Mouse (Mus musculus) spleen, embryonic (tissue): ENCODE data around the gene Tcte1.

Experiments used
- CTCF ChIA-PET: fragments of 350-600 bp; sonication (Branson Sonifier 250); formaldehyde crosslinking; loops from one replicate; lab custom pipeline; 2022; lab: Charles Lee

Gene Tcte1

GRCm38 (mm10) chr17:45563216-45563615 lies 40.0 kb downstream of the Tcte1 start:
- CTCF ChIA-PET = interaction anchor here (0.7 kb wide), 1 partner anchor 783 kb away, joined by 4 read pairs; no protein-coding TSS in a partner anchor

DNA sequence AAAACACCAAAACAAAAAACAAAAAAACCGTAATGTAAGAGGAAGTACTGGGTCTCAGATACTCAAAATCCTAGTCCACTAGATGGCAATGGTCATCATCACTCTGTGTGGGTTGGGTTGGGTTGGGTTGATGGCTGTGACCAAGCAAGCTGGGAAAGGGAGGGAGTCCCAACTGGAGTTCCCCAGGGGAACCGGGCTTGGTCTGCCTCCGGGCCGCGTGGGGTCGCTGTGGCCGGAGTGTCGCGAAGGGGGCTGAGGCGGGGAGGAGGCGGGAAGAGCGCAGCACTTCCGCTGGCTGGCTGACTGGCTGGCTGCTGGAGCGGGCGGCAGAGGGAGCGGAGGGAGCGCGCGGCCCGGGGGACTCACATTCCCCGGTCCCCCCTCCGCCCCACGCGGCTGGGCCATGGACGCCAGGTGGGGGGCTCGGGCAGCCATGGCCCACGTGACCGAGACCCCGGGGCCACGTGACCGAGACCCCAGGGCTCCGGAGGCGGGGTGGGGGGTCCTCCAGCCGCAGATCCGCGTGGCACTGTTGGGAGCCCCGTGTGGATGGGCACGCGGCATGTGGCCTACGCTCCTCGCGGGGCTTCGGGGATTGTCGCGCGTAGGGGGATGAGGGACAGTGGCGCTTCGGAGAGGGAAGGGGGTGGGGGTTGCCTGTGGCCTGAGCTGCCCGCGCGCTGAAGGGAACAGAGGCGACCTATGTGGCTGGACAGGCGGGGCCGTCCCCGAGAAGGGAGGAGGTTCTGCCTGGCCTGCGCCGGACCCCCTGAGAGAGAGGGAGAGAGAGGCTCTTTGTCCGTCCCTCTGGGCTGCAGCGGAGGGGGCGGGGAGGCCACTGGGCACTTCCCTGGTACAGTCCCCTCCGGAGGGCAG lies 40.7 kb downstream of the Tcte1 start, which contains the start of gene Slc35b2:
TSS of gene Slc35b2 (plus strand) at position 220 of the 876 bp plus-strand sequence.
- CTCF ChIA-PET = interaction anchor here (0.7 to 1.1 kb wide), 2 partner anchors 9 to 784 kb away, joined by 4 read pairs; partner anchors contain the start of gene Hsp90ab1

- CTCF ChIA-PET = interaction anchor here (1.1 to 1.7 kb wide), 2 partner anchors 8 to 9 kb away, joined by 4 read pairs; partner anchors contain the start of genes Hsp90ab1 and Nfkbie
These were observed 41.4 kb downstream of the Tcte1 start for GRCm38 (mm10) chr17:45564531-45565084.

- CTCF ChIA-PET = interaction anchor here (1.7 kb wide), 1 partner anchor 9 kb away, joined by 4 read pairs; the partner anchor contains the start of gene Nfkbie
These were observed 41.9 kb downstream of the Tcte1 start for GRCm38 (mm10) chr17:45565103-45565502.

DNA sequence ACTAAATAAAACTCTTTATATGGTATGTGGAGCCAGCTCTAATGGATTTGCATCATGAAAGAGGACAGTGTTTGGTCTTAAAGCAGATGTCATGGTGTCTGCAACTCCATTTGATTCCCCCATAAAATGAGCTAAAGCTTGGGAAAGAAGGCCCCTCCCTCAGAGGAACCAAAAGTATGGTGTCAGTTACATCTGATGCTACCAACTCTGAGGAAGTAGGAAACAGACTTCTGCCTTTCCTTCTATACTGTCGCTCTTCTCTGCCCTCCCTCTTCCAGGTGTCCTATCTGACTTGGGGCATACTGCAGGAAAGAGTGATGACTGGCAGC lies 42.8 kb downstream of the Tcte1 start:
- CTCF ChIA-PET = interaction anchor here (0.6 to 1.7 kb wide), 3 partner anchors 8 to 88 kb away, joined by 3 to 6 read pairs (median 4); partner anchors contain the start of gene Nfkbie

- CTCF ChIA-PET = interaction anchor here (0.6 to 1.7 kb wide), 3 partner anchors 9 to 89 kb away, joined by 3 to 6 read pairs (median 4); partner anchors contain the start of gene Nfkbie
These were observed 43.3 kb downstream of the Tcte1 start for GRCm38 (mm10) chr17:45566360-45567161.

DNA sequence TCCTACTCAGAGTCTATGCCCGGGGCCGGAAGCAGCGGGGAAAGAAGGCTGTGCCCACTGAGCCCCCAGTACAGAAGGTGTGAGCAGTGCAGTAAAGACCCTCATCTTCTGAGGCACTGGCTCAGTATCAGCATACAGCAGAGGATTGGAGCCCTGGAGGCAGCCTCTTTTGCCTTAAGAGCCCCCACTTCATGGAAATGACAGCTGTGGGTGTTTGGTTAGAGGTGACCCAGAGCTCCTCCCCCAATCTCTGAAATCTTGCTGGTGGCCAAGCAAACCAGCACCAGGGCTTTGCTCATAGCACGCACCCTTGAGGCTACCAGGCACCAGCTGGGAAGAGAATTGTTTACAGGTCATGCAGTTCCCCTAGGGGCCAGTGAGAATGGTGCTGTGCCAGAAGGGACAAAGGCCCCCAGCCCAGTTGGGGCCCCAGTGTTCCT lies 43.9 kb downstream of the Tcte1 start:
- CTCF ChIA-PET = no interaction called here

DNA sequence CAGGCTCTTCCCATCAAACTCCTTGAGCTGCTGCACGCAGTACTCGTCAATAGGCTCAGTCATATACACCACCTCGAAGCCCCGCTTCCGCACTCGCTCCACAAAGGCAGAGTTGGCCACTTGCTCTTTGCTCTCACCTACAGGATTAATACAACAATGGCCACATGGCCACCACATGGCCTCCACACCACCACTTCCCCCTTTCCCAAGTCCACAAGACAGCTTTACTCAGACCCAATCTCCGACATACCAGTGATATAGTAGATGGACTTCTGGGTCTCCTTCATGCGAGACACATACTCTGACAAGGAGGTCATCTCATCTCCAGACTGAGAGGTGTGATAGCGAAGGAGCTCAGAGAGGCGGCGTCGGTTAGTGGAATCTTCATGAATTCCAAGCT lies 45.8 kb downstream of the Tcte1 start:
- CTCF ChIA-PET = no interaction called here

DNA sequence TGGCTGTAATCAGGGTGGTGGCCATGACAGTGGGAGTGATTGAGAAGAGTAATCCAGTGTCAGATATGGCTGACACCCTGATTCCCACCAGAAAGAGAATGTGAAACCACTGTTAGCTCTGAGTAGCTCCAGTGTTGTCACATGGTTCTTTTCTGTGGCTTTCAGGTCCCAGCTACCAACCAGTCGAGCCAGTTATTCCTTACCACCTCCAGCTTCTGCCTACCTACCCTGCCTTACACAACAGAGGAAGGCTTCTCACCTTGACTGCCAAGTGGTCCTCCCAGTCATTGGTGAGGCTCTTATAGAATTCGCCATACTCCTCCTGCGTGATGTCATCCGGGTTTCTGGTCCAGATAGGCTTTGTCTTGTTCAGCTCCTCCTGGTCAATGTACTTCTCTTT lies 46.8 kb downstream of the Tcte1 start:
- CTCF ChIA-PET = interaction anchor here (1.0 kb wide), 1 partner anchor 52 kb away, joined by 3 read pairs; no protein-coding TSS in a partner anchor

DNA sequence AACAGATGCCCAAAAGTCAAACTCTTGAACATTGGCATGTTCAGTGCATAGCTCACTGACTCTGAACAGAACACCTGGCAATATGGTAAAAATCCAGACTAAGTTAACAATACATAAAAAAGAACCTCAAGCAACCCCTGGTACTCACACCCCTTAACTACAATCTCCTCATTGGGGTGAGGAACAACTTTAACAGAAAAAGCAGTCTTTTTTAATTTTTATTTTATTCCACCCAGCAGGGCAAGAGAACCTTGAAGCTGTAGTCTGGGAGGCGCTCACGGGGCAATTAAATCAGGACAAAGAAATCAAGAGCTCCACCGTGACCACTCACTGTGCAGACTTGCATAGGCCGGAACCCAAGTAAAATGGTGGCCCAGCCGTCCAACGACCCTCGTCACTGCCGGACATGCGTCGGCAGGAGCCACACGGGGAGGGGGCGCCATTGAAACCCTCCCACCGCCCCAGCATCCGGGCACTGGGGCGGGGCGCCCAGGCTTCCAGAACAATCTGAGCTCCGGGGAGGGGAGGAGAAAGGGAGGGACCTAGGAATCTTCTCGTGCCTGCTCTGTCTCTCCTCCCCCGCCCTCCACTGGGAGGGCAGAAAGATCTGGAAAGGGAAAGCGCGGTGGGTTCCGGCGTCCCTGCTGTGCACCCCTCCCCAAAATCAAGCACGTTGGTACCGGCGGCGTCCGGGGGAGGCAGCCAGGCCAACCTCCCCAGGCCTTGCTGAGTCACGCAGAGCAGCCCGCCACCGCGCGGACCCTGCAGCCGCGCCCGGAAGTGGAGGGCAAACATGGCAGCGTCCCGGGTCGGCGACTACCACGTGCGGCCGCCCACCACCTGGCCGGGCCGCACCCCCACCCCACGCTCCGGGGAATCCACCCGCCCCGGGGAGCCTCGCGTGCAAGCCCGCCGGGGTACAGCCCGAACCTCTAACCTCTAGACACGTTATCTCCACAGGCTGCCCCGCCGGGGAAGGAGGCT lies 49.2 kb downstream of the Tcte1 start:
- CTCF ChIA-PET = interaction anchor here (0.5 to 2.5 kb wide), 7 partner anchors 8 to 70 kb away, joined by 3 to 8 read pairs (median 4); partner anchors contain the start of gene Slc35b2

DNA sequence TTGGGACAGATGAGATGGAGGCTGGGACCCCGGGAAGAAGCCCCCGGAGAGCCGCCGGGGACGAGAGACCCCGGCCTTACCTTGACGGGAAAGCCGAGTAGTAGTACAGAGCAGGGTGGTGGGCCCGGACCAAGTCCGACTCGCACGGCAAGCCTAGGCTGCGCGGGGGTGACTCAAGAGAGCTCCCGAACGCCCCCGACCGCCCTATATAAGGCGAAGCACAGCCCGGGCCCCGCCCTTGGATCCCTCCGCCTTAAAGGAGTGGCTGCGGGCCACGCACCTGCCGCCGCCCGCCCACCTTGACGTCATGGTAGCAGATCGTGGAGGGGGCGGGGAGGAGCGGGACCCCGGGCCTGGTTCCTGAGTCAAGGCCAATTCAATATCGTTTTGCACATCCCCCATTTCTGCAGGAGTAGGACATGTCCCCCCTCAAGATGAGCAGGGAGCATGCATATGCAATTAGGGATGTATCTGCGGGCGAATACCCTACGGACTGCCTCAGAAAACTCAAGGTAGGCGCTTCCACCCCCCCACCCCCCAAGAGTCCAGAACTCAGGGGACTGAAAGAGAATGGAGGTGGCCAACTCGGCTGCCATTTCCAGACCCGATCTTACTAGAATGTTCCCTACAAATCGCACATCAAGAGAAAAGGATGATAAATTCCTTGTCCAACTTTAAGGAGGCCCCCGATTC lies 50.0 kb downstream of the Tcte1 start, which contains the start of gene Hsp90ab1:
TSS of gene Hsp90ab1 (minus strand) at position 185 of the 693 bp plus-strand sequence.
- CTCF ChIA-PET = interaction anchor here (1.0 to 2.5 kb wide), 4 partner anchors 9 to 15 kb away, joined by 3 to 8 read pairs (median 4); partner anchors contain the start of gene Slc35b2

DNA sequence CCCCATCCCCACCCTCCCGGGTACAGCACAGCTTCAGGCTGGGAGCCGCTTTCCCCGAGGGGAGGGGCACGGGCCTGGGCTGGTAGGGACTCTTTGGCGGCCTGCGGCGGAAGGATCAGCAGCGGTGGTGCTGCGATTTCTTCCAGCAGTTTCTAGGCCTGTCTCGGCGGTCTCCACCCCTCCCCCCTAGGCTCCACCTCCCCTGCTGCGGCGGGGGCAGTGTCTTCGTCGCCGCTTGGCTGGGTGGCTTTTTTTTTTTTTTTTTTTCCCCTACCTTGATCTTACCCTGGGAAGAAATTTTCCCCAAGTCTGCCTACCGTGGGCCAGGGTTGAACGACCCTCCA lies 50.5 kb downstream of the Tcte1 start:
- CTCF ChIA-PET = interaction anchor here (0.6 to 2.5 kb wide), 3 partner anchors 9 to 19 kb away, joined by 3 to 8 read pairs (median 5); no protein-coding TSS in a partner anchor

GRCm38 (mm10) chr17:45574129-45574761 lies 51.0 kb downstream of the Tcte1 start:
- CTCF ChIA-PET = interaction anchor here (0.6 to 2.5 kb wide), 6 partner anchors 9 to 570 kb away, joined by 3 to 10 read pairs (median 6); partner anchors contain the start of gene Rsph9

- CTCF ChIA-PET = interaction anchor here (0.6 to 1.4 kb wide), 4 partner anchors 13 to 569 kb away, joined by 4 to 10 read pairs (median 9); partner anchors contain the start of gene Rsph9
These were observed 52.1 kb downstream of the Tcte1 start for GRCm38 (mm10) chr17:45575123-45575897.

DNA sequence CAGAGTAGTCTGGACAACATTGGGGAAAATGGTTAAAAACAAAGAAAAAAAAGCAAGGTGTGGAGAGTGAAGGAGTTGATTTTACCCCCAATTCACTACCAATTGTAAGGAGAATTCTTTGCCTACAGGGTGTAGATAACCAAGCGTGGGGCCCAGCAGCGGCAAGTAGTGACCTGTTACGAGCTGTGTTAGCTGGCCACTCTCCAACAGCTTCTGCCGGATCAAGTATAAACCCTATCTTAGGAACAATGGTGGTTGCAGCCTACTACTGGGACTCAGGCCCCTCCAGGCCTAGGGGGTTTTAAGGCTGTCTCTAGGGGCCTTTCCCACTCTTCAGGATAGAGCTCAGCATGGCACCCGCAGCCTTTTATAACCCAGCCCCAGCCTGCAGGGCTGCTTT lies 55.0 kb downstream of the Tcte1 start:
- CTCF ChIA-PET = interaction anchor here (0.7 to 1.0 kb wide), 2 partner anchors 49 to 55 kb away, joined by 3 to 4 read pairs; no protein-coding TSS in a partner anchor

GRCm38 (mm10) chr17:45578843-45579242 lies 55.6 kb downstream of the Tcte1 start:
- CTCF ChIA-PET = interaction anchor here (0.7 to 1.0 kb wide), 2 partner anchors 48 to 54 kb away, joined by 3 to 4 read pairs; no protein-coding TSS in a partner anchor

- CTCF ChIA-PET = interaction anchor here (1.2 kb wide), 1 partner anchor 102 kb away, joined by 4 read pairs; no protein-coding TSS in a partner anchor
These were observed 56.3 kb downstream of the Tcte1 start for GRCm38 (mm10) chr17:45579554-45579953.
